Mouse (Mus musculus) ES-E14 (cell line): ENCODE data around the gene Esr1.

Source experiments
- CHD2 ChIP-seq: IDR thresholded peaks from 2 replicates; pipeline ENCODE4 v1.6.1; 2014; ENCODE audit warnings: mild to moderate bottlenecking, low read depth, low read length, inconsistent platforms
- HCFC1 ChIP-seq: IDR thresholded peaks from 2 replicates; pipeline ENCODE4 v1.6.1; 2012; ENCODE audit warnings: low read length, inconsistent platforms, borderline replicate concordance; ENCODE audit not compliant: insufficient read depth
- MAFK ChIP-seq: IDR thresholded peaks from 2 replicates; pipeline ENCODE4 v1.6.1; 2014; ENCODE audit warnings: mild to moderate bottlenecking, low read depth, low read length, inconsistent platforms; ENCODE audit not compliant: insufficient read depth
- ZC3H11A ChIP-seq: IDR thresholded peaks from 2 replicates; pipeline ENCODE4 v1.6.1; 2012; ENCODE audit warnings: low read depth, mild to moderate bottlenecking, inconsistent platforms, low read length, borderline replicate concordance
- ZNF384 ChIP-seq: IDR thresholded peaks from 2 replicates; pipeline ENCODE4 v1.6.1; 2012; ENCODE audit warnings: low read depth, low read length, inconsistent platforms

- TF ChIP-seq HCFC1 (no peak), ZNF384 (no peak), CHD2 (no peak), ZC3H11A (no peak), MAFK (no peak)
Measured at GRCm38 (mm10) chr10:4667006-4667405, 55.6 kb downstream of the Esr1 start.
